Mouse (Mus musculus) kidney, adult 11 months (tissue): ENCODE results near the gene Pex7.

Source experiments
- DNase-seq: peaks from one replicate; pipeline ENCODE4 v3.0.0; 2022

The Pex7 gene

DNA sequence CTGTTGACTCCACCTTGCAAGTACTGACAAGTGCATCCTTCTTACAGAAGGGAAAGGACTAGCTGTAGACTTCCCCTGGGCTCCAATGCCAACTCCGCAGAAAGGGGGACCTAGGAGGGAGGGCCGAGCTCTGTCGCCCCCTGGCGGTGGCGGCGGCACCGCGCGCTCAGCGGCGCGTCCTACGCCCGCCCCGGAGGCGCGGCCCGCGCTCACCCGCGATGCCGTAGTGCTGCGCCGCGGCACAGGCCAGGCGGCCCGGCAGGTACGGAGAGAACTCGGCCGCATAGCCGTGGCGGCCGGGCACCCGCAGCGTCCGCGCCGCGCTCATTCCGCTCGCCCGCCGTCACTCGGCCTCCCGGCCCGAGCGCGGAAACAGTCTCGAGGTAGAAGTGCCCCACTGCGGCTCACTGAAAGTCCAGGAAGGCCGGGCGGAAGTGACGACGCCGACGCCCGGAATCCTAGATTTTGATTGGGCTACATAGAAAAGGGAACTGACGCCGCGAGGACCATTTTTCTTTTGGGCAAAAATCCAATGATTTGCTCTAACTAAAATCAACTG lies at the start of gene Pex7:
Gene Pex7, minus strand, starts transcription at position 444 of the 559 bp plus-strand sequence.
- peak; percentile 94 for DNase-seq

DNA sequence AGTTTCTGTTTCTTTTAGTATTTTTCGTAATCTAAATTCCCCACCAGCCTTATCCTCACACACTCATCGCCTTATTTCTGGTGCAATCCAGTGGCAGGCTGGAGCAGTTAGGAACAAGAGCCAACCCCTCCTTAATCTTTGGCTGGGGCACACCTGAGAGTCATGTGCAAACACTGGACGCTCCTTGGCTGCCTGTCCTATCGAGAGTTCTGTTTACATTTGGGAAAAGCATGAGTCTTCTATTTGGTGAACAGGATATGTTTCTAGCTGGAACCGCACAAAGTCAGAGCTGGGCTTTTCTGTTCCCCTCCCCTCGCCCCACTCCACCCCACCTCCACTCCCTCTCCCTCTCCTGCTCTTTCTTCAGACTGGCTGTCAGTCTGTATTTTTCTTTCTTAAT lies 49.3 kb upstream of the Pex7 start:
- no peak for DNase-seq

DNA sequence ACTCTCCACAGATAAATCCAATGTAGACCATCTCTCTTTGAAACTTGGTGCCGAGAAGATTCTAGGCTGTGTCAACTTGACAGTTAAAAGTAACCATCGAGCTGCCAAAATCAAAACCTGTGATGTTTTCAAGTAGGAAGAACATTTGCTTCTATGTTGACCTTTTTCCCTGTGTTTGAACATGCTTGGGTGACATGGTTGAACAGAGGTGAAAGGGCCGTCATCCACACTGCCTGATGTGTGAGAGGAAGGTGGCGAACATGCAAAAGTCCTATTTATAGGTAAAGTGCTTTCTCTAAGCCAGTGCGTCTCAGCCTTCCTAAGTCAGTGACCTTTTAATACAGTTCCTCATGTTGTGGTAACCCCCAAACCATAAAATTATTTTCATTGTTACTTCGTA lies 48.3 kb upstream of the Pex7 start:
- no peak for DNase-seq

DNA sequence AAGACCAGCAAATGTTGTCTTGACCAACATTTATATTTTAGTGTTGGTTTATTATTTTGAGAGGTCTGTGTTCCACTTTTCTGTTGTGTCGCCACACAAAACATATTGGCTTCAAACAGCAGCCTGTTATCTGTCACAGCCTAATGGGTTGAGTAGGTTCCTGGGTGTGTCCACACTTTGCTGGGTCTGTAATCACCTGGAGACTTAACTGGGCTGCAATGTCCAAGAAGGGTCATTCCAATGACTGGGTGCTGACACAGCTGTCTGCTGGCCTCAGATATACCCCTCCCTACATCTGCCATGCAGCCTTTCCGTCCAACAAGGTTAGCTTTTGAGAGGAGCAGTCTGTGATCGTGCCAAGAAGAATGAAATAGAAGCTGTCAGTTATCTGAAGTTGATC lies 47.1 kb upstream of the Pex7 start:
- no peak for DNase-seq

DNA sequence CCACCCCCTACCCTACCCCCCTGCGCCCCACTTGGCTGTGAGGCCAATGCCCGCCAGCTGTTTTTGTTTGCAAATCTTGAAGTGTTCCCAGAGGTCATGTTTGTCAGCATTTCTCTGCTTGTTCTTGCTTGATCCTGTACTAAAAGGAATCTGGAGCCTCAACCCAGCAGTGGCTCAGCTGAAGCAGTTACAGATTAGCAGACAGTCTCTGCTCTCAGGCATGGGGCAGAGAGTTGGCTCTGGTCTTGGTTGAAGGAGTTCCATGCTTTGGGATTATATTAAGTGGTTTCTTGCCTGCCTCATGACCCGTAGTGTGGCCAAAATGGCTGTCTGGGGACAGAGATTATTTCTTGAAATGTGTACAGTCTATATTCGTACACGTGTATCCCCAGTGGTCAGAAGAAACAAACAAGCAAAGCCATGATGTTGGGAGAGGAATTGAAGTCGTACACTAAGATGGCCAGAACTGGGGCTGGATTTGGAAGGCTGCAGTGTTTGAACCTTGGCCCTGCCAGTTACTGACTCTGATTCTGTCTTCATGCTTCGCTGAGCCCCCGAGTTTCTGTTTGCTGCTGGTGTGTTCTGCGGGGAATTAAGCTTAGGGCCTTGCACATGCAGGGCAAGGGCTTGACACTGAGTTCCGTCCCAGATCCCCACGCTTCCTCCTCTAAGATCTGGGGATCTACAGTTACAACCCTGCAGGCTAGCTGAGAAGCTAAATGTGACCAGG lies 45.7 kb upstream of the Pex7 start:
- DNase-seq: peak; percentile 77

DNA sequence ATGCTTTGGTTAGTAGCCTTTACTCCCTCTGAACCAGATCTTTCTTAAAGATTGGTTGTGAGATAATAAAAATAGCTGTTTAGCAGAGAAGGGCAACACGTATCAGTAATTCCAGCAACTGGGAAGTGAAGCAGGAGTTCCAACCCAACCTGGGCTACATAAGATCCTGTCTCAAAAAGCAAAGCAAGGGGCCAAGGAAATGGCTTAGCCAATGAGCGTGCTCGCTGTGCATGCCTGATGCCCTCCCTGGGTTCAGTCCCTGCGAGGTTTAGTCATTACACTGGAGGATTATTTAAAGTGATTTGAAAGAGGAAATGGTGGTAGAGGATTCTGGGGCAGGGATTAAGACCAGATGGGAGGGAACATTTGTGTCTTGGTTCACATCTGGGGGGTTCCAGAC lies 41.6 kb upstream of the Pex7 start:
- DNase-seq: no peak

DNA sequence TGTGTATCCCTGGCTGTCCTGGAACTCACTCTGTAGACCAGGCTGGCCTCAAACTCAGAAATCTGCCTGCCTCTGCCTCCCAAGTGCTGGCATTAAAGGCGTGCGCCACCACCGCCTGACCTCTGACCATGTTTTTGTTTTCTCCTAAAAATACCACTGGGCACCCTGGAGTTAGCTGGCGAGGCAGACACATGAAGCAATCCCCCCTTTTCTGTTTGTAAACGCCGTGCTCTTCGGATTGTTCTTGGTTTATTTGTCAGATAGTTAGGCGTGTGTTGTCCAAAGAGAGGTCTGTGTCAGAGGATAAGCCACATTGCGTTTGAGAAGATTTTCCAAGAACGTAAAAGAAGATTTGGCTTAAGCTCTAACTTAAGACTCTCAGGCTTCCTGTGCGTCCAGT lies 40.9 kb upstream of the Pex7 start:
- no peak for DNase-seq

DNA sequence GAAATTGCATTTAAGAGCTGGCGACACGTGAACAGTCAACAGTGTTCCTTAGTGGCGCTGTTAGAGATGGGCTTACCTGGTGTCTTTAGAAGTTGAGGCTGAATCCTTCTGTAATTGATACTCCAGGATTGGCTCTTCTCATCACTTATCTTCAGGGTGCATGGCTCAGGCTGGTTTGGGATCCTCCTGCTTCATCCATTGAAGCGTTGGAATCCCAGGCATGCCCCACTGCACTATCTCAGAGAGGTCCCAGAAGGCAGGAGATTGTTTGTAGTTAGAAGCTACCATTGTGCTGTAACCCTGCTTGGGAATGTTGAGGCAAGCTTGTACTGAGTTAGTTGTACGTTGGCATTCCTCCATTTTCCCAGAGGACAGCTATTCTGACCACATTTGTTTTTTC lies 40.4 kb upstream of the Pex7 start:
- DNase-seq: no peak

DNA sequence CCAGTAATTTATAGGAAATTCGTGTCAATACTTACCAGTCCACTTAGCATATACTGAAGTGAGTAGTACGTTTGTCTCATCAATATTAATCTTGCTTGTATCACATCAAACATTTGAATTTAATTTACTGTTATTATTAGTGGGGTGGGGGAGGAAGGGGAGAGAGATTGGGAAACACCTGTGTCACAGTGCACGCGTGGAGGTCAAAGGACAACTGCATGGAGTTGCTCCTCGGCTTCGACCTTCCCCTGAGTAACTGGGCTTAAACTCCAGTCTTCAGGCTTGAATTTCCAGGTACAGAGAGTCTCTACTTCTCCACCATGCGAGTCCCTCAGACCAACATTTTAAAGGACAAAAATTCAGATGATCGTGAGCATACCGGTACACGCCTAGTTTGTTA lies 40.0 kb upstream of the Pex7 start:
- no peak for DNase-seq

DNA sequence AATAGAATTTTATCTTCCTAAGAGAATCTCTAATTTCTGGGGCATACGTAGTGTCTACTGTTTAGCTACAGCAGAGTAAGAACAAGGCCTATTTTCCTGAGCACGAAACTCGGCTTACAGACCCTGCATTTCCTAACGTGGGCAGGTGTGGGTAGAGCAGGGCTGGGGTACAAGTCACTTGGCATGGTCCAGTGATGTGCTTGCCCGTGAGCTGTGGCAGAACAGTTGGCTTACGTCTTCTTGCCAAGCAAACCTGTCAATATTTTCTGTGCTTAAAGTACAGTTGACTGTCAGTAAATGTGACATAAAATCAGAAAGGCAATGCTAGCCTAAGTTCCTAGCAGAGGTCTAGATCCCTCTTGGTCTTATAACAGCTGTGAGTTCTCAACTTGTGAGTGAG lies 39.2 kb upstream of the Pex7 start:
- DNase-seq: no peak

DNA sequence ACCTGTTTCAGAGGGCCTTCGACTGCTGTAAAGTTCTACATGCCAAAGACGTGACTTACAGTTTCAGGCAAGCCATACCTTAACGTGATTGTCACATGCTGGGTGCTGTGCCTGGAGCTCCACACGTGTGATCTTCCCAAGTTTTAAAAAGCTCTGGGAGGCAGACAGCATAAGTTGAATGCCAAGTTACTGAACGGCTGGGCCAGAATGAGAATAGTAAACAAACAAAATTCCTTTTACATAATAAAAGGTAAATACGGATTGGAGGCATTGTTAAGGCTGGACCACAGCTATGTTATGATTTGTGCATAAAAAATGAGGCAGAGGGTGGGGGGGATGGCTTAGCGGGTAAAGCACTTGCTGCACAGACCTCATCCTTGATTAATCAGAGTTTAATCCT lies 38.2 kb upstream of the Pex7 start:
- no peak for DNase-seq

DNA sequence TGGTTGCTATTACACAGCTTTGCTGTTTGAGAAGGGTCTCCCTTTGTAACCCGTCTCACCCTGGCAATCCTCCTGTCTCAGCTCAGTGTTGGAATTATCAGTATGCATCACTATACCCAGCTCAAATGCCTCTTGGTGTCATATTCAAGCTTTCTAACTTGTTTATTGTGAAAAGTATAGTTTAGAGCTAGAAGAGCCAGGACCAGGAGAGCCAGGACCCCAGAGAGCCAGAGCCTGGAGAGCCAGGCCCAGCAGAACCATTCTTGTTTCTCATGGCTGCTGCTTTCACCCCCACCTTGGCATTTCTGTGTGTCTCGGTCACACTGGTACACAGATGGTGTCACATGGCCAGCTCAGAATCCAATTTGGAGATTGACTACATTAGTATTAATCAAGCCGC lies 35.1 kb upstream of the Pex7 start:
- DNase-seq: no peak

DNA sequence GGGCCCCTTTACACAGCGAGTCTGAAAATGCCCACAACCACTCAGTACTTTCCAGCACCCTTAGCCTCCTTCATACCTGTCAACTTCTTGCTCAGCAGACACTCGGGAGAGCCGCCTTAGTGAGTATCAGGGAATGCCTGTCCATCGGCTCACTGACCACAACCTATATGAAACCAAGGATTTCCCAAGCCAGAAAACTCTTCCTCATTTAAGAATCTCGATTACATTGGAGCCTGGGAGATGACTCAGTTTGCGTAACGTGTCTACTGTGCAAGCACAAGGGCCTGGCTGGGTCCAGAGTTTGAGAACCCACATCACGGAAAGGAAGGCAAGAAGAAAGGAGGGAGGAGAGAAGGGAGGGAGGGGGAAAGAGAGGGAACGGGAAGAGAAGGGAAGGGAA lies 34.4 kb upstream of the Pex7 start:
- no peak for DNase-seq

DNA sequence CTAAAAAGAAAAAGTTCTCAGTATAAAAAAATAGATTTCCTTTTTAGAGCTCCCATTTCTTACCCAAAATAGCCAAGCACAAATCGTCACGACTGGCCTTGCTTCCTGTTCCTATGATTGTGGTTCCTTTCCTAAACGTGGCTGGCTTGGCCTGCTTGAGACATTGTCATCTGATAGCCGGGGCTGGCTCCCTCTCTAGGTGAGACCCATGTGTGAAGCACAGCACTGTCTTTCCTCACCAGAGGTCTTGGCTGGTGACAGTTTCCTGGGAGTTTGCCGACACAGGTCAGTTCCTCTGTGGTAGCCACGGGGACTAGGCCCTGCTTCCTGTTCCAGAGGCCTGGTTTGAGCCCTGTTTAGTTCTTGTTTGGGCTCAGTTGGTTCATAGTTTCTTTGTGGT lies 33.6 kb upstream of the Pex7 start:
- peak; percentile 51 for DNase-seq

DNA sequence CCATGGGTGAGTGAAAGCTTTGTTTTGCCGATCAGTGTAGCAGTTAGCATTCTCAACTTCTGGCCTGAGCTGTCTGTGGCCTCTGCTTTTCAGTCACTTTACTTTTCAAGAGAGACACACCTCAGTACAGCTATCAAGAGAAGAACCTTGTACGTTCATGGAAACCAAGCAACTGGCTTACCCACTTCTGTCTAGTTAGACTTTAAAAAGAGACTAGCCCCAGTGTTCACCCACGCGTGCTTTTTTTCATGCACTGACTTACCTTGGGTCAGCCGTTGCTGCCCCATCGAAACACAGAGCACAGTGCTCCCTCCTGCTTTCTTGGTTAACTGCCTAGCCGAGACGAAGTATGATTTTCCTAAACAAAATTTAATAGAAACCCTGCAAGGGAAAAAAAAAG lies 33.1 kb upstream of the Pex7 start:
- DNase-seq: no peak

DNA sequence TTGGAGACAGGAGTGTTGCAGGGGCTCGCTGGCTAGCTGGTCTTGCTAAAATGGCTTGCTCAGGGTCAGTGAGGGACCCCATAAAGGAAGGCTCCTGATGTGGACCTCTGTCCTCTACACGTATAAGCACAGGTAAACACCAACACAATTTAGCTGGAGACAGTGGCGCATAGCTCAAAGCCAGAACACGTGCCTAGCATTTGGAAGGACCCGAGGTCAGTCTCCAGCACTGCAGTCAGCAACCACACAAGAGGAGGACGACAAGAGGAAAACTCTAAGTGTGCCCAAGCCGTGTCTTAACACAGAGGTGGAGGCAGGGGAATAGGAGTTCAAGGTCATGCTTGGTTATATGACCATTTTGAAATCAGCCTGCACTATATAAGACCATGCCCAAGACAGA lies 32.6 kb upstream of the Pex7 start:
- peak; percentile 20 for DNase-seq

DNA sequence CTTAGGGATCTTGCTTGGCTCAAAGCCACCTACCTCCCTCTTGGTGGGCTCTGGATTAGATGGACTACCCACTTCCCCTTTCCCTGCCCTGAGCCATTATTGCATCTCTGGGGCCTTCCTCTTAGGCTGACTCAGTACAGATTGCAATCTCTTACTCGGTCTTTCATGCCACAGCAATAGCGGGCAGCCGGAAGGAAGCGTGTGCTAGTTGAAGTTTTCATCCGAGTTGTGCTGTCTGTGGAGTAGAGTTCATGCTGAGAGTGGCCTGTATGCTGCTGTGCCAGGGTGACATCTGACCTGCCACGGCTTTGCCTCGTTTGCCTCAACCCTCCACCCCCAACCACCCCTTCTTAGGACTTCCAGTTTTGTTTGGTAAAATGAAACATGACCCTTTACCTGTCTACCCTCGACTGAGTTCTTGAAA lies 31.8 kb upstream of the Pex7 start:
- peak; percentile 74 for DNase-seq

DNA sequence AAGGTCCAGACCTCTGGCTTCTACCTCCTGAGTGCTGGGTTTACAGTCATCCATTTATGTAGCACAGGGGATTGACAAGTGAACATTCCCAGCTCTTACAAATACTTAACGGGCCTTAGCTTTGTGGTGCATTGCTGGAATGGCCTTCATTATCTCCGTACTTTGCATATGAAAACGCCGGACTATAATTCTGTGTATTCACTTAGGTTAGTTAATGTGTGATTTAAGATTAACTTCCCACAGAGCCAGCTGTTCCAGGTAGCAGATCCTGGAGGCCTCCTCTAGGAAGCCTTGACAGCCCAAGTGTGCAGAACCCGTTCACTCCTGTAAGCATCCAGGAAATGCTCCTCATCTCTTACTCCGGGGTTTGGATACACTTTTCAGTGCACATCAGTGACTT lies 31.2 kb upstream of the Pex7 start:
- no peak for DNase-seq

DNA sequence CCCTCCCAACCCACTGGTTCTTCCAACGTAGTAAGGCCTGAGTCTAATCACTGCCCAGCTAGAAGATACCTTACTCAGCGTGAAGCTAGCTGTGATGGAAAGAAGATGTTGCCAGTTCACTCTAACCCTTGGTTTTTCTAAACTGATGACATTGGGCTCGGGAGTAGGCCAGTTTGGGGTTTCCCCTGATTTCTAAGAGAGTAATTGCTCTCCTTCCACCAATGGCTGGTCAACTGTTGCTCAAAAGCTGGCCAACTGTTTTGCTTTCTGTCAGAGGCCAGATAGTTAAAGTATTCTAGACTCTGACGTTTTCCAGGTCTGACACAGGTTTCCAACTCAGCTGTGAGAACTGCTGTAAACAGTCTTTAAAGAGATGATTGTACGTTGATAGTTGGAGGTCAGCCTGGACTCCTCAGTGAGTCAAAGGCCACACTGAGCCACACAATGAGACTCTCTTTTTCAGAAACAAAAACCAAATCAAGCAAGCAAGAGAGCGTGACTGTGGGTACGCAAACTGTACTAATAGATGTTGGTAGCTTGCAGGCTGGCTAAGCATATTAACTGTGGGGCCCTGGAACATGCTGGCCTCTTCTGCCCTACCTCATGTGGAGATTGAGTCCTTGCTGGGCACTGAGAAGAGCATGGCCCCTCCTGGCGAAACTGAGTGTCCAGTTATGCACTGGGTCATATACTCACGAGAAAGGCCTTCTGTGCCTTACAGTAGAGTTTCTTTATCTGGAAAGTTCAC lies 29.6 kb upstream of the Pex7 start:
- DNase-seq: peak; percentile 46

DNA sequence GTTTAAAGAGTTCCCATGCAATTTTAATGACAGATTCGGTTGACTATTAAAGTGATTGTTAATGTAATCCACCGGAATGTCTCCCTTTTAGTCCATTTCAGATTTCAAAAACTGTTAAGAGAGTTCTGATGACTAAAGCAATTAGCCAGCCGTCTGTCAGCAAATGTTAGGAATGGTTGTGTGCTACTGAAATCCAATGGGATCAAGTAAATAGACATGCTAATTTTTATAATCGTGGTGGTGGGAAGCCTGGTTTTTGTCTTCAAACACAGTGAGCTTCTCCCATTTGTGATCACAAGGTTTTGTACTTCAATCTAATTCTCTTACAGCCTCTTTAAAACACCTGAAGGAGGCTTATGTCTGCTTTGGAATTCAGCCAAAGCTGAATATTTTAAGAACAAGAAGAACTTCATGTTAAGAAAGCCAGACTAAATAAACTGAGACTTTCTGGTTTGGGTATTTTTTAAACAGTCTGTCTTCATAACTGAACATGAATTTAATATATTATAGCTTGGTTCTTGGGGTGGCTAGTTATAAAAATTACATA lies 28.4 kb upstream of the Pex7 start:
- no peak for DNase-seq

DNA sequence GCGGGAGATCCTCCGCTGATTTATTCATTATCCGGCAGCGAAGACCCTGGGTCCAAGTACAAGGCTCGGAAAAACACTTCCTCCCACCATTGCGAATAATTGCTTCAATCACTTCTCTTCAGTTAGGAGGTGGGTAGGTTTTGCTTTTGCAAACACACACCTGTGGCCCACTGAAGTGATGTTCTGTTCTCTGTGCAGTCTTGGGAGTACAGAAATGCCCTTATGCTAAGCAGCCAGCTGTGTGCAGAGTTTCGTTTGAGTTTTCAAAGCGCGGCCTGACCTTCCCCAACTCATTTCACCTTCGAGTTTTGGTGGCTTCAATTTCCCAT lies 27.8 kb upstream of the Pex7 start:
- no peak for DNase-seq

DNA sequence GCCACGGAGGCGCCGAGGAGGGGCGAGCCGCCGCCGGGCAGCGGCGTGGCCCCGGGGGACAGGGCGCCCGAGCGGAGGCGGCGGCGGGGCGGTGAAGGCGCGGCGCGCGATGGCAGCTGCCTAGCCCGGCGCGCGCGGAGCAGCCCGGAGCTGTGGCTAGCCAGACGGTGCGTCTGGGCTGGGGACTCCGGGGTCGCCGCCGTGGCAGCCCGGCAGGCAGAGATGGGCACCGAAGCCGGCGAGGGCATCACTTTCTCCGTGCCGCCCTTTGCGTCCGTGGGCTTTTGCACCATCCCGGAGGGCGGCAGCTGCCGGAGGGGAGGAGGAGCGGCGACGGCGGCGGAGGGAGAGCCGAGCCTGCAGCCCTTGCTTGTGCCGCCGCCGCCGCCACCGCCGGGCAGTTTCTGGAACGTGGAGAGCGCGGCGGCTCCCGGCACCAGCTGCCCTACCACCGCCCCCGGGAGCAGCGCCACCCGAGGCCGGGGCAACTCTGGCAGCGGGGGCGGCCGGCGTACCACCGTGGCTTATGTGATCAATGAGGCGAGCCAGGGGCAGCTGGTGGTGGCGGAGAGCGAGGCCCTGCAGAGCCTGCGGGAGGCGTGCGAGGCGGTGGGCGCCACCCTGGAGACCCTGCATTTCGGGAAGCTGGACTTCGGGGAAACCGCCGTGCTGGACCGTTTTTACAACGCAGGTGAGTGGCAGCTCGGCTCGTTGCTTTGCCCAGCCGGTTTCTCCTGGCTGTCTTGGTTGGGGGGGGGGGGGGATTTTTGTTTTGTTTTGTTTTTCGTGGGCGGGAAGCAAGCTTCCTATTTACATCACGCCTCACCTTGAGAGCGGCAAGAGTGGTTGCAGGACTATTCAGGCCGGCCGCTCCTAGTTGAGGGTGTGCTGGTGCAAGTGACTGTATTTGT lies 27.1 kb upstream of the Pex7 start, which contains the start of gene Map3k5:
Gene Map3k5, plus strand, starts transcription at position 89 of the 911 bp plus-strand sequence.
- DNase-seq: no peak
